Mouse (Mus musculus) spleen, adult 18-20 months (tissue): ENCODE measurements at regions not wholly inside any gene's neighbourhood (a gene's known extent, or its start where the extent isn't known, plus 50 kb on each side); places are given as distances from the start of the nearest gene placed in this dataset.
"Not testable (repeated sequence)": the region's sequence is repeated elsewhere in the genome, so short reads cannot be mapped to it uniquely, and the experiment has no call there.

ENCODE experiments used
- DNase-seq, 2 experiments: peaks; one replicate each; pipeline ENCODE4 v3.0.0; 2022; ENCODE audit warnings: mixed read lengths in 2 of 2

GRCm38 (mm10) chr2:78058988-78059387, 112.8 kb upstream of the Cwc22 start:
- DNase-seq = no peak

GRCm38 (mm10) chr2:78053910-78054309, 107.7 kb upstream of the Cwc22 start:
- DNase-seq = no peak

GRCm38 (mm10) chr2:78050542-78050941, 104.4 kb upstream of the Cwc22 start:
- no peak for DNase-seq

GRCm38 (mm10) chr2:78049248-78049874, 103.2 kb upstream of the Cwc22 start:
- peak; percentile 13 to 43 for DNase-seq

- DNase-seq = no peak
These were observed 102.5 kb upstream of the Cwc22 start for GRCm38 (mm10) chr2:78048706-78049055.

- no peak for DNase-seq
These were observed 102.0 kb upstream of the Cwc22 start for GRCm38 (mm10) chr2:78048030-78048705.

- DNase-seq = no peak
These were observed 81.1 kb upstream of the Cwc22 start for GRCm38 (mm10) chr2:78027319-78027718.

GRCm38 (mm10) chr2:78026808-78027207, 80.6 kb upstream of the Cwc22 start:
- no peak for DNase-seq

GRCm38 (mm10) chr2:78025651-78026435, 79.7 kb upstream of the Cwc22 start:
- no peak for DNase-seq

- DNase-seq = no peak
These were observed 78.9 kb upstream of the Cwc22 start for GRCm38 (mm10) chr2:78024981-78025565.

GRCm38 (mm10) chr2:78023916-78024685, 77.9 kb upstream of the Cwc22 start:
- DNase-seq = no peak

- DNase-seq = no peak
These were observed 77.2 kb upstream of the Cwc22 start for GRCm38 (mm10) chr2:78023416-78023815.

- DNase-seq = no peak
These were observed 76.6 kb upstream of the Cwc22 start for GRCm38 (mm10) chr2:78022756-78023155.

- no peak for DNase-seq
These were observed 75.7 kb upstream of the Cwc22 start for GRCm38 (mm10) chr2:78021905-78022304.

GRCm38 (mm10) chr2:78021356-78021900, 75.3 kb upstream of the Cwc22 start:
- no peak for DNase-seq

- no peak for DNase-seq
These were observed 74.3 kb upstream of the Cwc22 start for GRCm38 (mm10) chr2:78020516-78020915.

GRCm38 (mm10) chr2:78019916-78020315, 73.7 kb upstream of the Cwc22 start:
- no peak for DNase-seq

GRCm38 (mm10) chr2:78012441-78012840, 66.3 kb upstream of the Cwc22 start:
- DNase-seq = not testable (repeated sequence)

GRCm38 (mm10) chr2:78011821-78012220, 65.6 kb upstream of the Cwc22 start:
- DNase-seq = no peak

GRCm38 (mm10) chr2:78011051-78011800, 65.1 kb upstream of the Cwc22 start:
- DNase-seq = no peak

GRCm38 (mm10) chr2:78010066-78010690, 64.0 kb upstream of the Cwc22 start:
- DNase-seq = no peak
